Mouse (Mus musculus): ENCODE results near the gene Prkaa1.
A peak's percentile ranks its signal among the peaks of the same experiment; 100 is the strongest.
"Not testable (repeated sequence)": the region's sequence is repeated elsewhere in the genome, so short reads cannot be mapped to it uniquely, and the experiment has no call there.

Prkaa1 gene

GRCm38 (mm10) chr15:5165121-5165773, 21.6 kb downstream of the Prkaa1 start:
- no peak for DNase-seq (ENCODE audit: low spot score)

GRCm38 (mm10) chr15:5173217-5173820, 29.7 kb downstream of the Prkaa1 start:
- no peak for DNase-seq (ENCODE audit: low spot score)

GRCm38 (mm10) chr15:5184668-5185330, 41.1 kb downstream of the Prkaa1 start:
- no peak for DNase-seq (ENCODE audit: low spot score)

GRCm38 (mm10) chr15:5185366-5186292, 42.0 kb downstream of the Prkaa1 start, which contains the start of gene Ttc33:
Gene Ttc33 (plus strand): TSS chr15:5185525.
- peak; percentile 80 for DNase-seq (ENCODE audit: low spot score)

GRCm38 (mm10) chr15:5186293-5186675, 42.6 kb downstream of the Prkaa1 start:
- no peak for DNase-seq (ENCODE audit: low spot score)

- no peak for DNase-seq (ENCODE audit: low spot score)
Observed at GRCm38 (mm10) chr15:5187116-5187515, 43.5 kb downstream of the Prkaa1 start.

GRCm38 (mm10) chr15:5188029-5188428, 44.4 kb downstream of the Prkaa1 start:
- DNase-seq (ENCODE audit: low spot score), result no peak

GRCm38 (mm10) chr15:5189504-5190093, 45.9 kb downstream of the Prkaa1 start:
- no peak for DNase-seq (ENCODE audit: low spot score)

- DNase-seq (ENCODE audit: low spot score), result no peak
Observed at GRCm38 (mm10) chr15:5193833-5194232, 50.2 kb downstream of the Prkaa1 start.

- DNase-seq (ENCODE audit: low spot score), result peak; percentile 40
Observed at GRCm38 (mm10) chr15:5194446-5194845, 50.8 kb downstream of the Prkaa1 start.

- no peak for DNase-seq (ENCODE audit: low spot score)
Observed at GRCm38 (mm10) chr15:5194931-5195330, 51.3 kb downstream of the Prkaa1 start.

- peak; percentile 23 for DNase-seq (ENCODE audit: low spot score)
Observed at GRCm38 (mm10) chr15:5195987-5196514, 52.4 kb downstream of the Prkaa1 start.

GRCm38 (mm10) chr15:5196691-5197090, 53.0 kb downstream of the Prkaa1 start:
- no peak for DNase-seq (ENCODE audit: low spot score)

GRCm38 (mm10) chr15:5205222-5205621, 61.6 kb downstream of the Prkaa1 start:
- DNase-seq (ENCODE audit: low spot score), result no peak

GRCm38 (mm10) chr15:5209116-5209515, 65.5 kb downstream of the Prkaa1 start:
- no peak for DNase-seq (ENCODE audit: low spot score)

GRCm38 (mm10) chr15:5220491-5220890, 76.8 kb downstream of the Prkaa1 start:
- DNase-seq (ENCODE audit: low spot score), result no peak

GRCm38 (mm10) chr15:5230746-5231145, 87.1 kb downstream of the Prkaa1 start:
- DNase-seq (ENCODE audit: low spot score), result not testable (repeated sequence)

All from urinary bladder, postnatal 14 days (tissue).